Mouse (Mus musculus): ENCODE results near the gene Gpr6.

DNA sequence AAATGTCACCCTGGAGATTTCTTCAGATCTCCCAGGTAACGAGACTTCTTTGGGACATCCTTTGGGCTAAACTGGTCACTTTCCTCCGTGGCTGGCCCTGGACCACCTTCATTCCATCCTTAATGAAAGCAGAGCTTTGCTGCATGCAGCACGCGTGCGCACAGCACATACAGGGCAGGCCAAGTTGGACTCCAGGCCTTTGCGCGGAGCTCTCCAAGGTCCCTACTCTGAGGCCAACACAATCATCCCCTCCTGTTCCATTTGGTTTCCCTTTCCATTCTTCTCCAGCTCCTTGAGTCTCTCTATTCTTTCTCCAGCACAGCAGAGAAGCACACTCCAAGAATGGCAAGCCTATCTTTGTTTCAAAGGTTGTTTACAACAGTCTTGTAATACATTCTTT lies 16.8 kb upstream of the Gpr6 start:
- TF ChIP-seq POLR2A (IDR thresholded peaks at IDR 0.05; ENCODE audit: extremely low read depth, insufficient read depth, low read length) (no peak), CTCF (IDR thresholded peaks at IDR 0.05; ENCODE audit: extremely low read depth, insufficient read depth, low read length) (no peak)
